Mouse (Mus musculus) urinary bladder, postnatal 10 days (tissue): ENCODE results near the gene Trp53.

ENCODE experiments used
- DNase-seq: peaks from one replicate; pipeline ENCODE4 v3.0.0; 2022; ENCODE audit warnings: low spot score

Trp53 gene

GRCm38 (mm10) chr11:69629802-69630201 lies 49.6 kb downstream of the Trp53 start:
- DNase-seq: no peak

DNA sequence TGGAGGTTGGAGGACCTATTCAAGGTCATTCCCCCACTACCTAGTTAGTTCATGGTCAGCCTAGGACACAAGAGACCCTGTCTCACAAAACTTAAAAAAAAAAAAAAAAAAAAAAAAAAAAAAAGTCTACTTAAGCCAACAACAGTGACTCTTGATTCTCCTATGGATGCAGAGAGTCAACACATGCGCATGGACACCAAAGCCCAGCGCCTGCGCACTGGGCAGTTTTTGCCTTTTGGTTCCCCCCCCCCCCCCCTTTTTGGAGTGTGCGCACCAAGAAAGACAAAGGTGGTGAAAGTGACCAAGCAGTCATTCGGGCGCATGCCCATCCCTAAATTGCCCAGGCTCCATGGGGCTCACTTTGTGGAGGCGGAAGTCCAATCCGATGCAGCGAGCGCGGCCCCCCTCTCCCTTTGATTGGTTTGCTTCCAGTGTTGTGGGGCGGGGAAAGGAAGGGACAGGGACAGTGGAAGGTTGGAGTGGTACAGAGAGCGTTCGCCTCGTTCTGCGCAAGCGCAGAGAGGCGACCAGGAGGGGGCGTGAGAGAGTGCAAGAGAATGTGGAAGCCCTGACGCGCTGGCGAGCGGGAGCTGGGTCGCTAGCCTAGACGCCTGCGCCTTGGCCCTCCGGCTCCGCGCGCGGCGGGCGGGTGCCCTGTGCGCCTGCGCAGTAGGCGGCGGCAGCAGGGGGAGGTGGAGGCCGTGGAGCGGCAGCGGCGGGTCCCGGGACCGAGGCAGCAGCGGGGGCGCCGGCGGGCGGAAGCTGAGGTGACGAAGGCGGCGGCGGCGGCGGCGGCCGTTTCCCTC lies 52.3 kb downstream of the Trp53 start, which contains the start of gene Fxr2:
Fxr2 (plus strand) TSS at position 707 of the 806 bp plus-strand sequence.
- DNase-seq: peak; percentile 100

GRCm38 (mm10) chr11:69633128-69633866 lies 53.1 kb downstream of the Trp53 start:
- DNase-seq: no peak

- DNase-seq: no peak
These were observed 55.3 kb downstream of the Trp53 start for GRCm38 (mm10) chr11:69635471-69635870.
